Mouse (Mus musculus) ES-E14 (cell line): ENCODE measurements at regions not wholly inside any gene's neighbourhood (a gene's known extent, or its start where the extent isn't known, plus 50 kb on each side); places are given as distances from the start of the nearest gene placed in this dataset.
"Not testable (repeated sequence)": the region's sequence is repeated elsewhere in the genome, so short reads cannot be mapped to it uniquely, and the experiment has no call there.

Source experiments
- DNase-seq: peaks from one replicate; pipeline ENCODE4 v3.0.0-alpha.2; 2013; ENCODE audit warnings: low read depth, low spot score
- H3K27ac ChIP-seq: 2 replicates; pipeline ENCODE4 v1.5.1; 2012; ENCODE audit warnings: low read depth, mild to moderate bottlenecking, low read length, moderate library complexity, mixed read lengths; ENCODE audit not compliant: poor library complexity, insufficient read depth, severe bottlenecking
- H3K36me3 ChIP-seq: 2 replicates; pipeline ENCODE4 v1.6.1; 2012; ENCODE audit warnings: mild to moderate bottlenecking, low read length, moderate library complexity, mixed read lengths; ENCODE audit not compliant: control insufficient read depth, poor library complexity, insufficient read depth, severe bottlenecking
- H3K4me1 ChIP-seq, 2 experiments: fragments of 150-350 bp in 1 of 2; sonication (generic) in 1 of 2; 2 replicates each; pipeline ENCODE4 v1.6.1; 2012; ENCODE audit warnings: low read length in 2 of 2, mild to moderate bottlenecking in 1 of 2, mixed read lengths in 1 of 2; ENCODE audit not compliant: control insufficient read depth in 2 of 2, insufficient read depth in 2 of 2, poor library complexity in 1 of 2
- H3K4me3 ChIP-seq, 2 experiments: fragments of 150-350 bp in 1 of 2; sonication (generic) in 1 of 2; 2 replicates each; pipeline ENCODE4 v1.5.1; 2012; ENCODE audit warnings: low read length in 2 of 2, low read depth in 1 of 2, mild to moderate bottlenecking in 1 of 2, mixed read lengths in 1 of 2; ENCODE audit not compliant: insufficient read depth in 1 of 2, poor library complexity in 1 of 2, severe bottlenecking in 1 of 2
- H3K9ac ChIP-seq: 2 replicates; pipeline ENCODE4 v1.6.1; 2012; ENCODE audit warnings: low read depth, mild to moderate bottlenecking, low read length, mixed read lengths; ENCODE audit not compliant: poor library complexity, insufficient read depth, severe bottlenecking
- H3K9me3 ChIP-seq: fragments of 150-350 bp; sonication (generic); 2 replicates; pipeline ENCODE4 v1.6.1; 2012; ENCODE audit warnings: low read depth, mild to moderate bottlenecking, low read length; ENCODE audit not compliant: control insufficient read depth, insufficient read depth
- CHD2 ChIP-seq: IDR thresholded peaks from 2 replicates; pipeline ENCODE4 v1.6.1; 2014; ENCODE audit warnings: mild to moderate bottlenecking, low read depth, low read length, inconsistent platforms
- HCFC1 ChIP-seq: IDR thresholded peaks from 2 replicates; pipeline ENCODE4 v1.6.1; 2012; ENCODE audit warnings: low read length, inconsistent platforms, borderline replicate concordance; ENCODE audit not compliant: insufficient read depth
- MAFK ChIP-seq: IDR thresholded peaks from 2 replicates; pipeline ENCODE4 v1.6.1; 2014; ENCODE audit warnings: mild to moderate bottlenecking, low read depth, low read length, inconsistent platforms; ENCODE audit not compliant: insufficient read depth
- ZC3H11A ChIP-seq: IDR thresholded peaks from 2 replicates; pipeline ENCODE4 v1.6.1; 2012; ENCODE audit warnings: low read depth, mild to moderate bottlenecking, inconsistent platforms, low read length, borderline replicate concordance
- ZNF384 ChIP-seq: IDR thresholded peaks from 2 replicates; pipeline ENCODE4 v1.6.1; 2012; ENCODE audit warnings: low read depth, low read length, inconsistent platforms
- in situ Hi-C, 2 experiments: fragments of 600-800 bp; cut with MboI; formaldehyde crosslinking; loops; one replicate each; pipeline ENCODE4 v1.15.1; 2025; ENCODE audit warnings: low sequenced_read_pairs in 2 of 2, inconsistent platforms in 1 of 2; ENCODE audit not compliant: unreplicated experiment in 2 of 2

GRCm38 (mm10) chr7:73055891-73056290, 319.4 kb upstream of the Rgma start:
- no peaks in the 10 kb centered on the region; a peak in 1 of 4 replicates for H3K4me1 ChIP-seq
- no peaks in the 10 kb centered on the region for H3K36me3 ChIP-seq
- no peak for TF ChIP-seq MAFK
- no peak for TF ChIP-seq HCFC1
- no peak for TF ChIP-seq ZNF384
- no peak for TF ChIP-seq CHD2
- no peak for TF ChIP-seq ZC3H11A
- no peak overlapping the region for H3K4me3 ChIP-seq
- H3K27ac ChIP-seq = no peak overlapping the region
- no peaks in the 10 kb centered on the region for H3K9me3 ChIP-seq
- in situ Hi-C loops = no loop called here
- no peak overlapping the region for H3K9ac ChIP-seq
- no peak for DNase-seq

- no peak for TF ChIP-seq CHD2
- no peak for TF ChIP-seq MAFK
- no peak for TF ChIP-seq HCFC1
- TF ChIP-seq ZNF384 = no peak
- TF ChIP-seq ZC3H11A = no peak
- Histone ChIP-seq H3K9me3 (no peaks in the 10 kb centered on the region), H3K4me3 (no peak overlapping the region), H3K9ac (no peak overlapping the region), H3K27ac (no peak overlapping the region), H3K4me1 (no peaks in the 10 kb centered on the region; a peak in 2 of 4 replicates), H3K36me3 (no peaks in the 10 kb centered on the region)
- in situ Hi-C loops = no loop called here
- DNase-seq = no peak
Measured at GRCm38 (mm10) chr7:73063556-73063955, 311.8 kb upstream of the Rgma start.

- H3K9me3 ChIP-seq = no peaks in the 10 kb centered on the region
- in situ Hi-C loops = no loop called here
- TF ChIP-seq CHD2 (no peak), HCFC1 (no peak), ZNF384 (no peak), ZC3H11A (no peak), MAFK (no peak)
- no peak overlapping the region for H3K9ac ChIP-seq
- no peak for DNase-seq
- H3K4me1 ChIP-seq = no peaks in the 10 kb centered on the region; a peak in 1 of 4 replicates
- H3K4me3 ChIP-seq = no peak overlapping the region
- H3K27ac ChIP-seq = no peak overlapping the region
- H3K36me3 ChIP-seq = no peaks in the 10 kb centered on the region
Measured at GRCm38 (mm10) chr7:73068534-73068933, 306.8 kb upstream of the Rgma start.

- in situ Hi-C loops = no loop called here
- Histone ChIP-seq H3K4me3 (no peak overlapping the region), H3K9ac (no peak overlapping the region), H3K4me1 (no peaks in the 10 kb centered on the region), H3K9me3 (no peaks in the 10 kb centered on the region), H3K27ac (no peak overlapping the region), H3K36me3 (no peaks in the 10 kb centered on the region)
- TF ChIP-seq ZC3H11A (no peak), ZNF384 (no peak), MAFK (no peak), CHD2 (no peak), HCFC1 (no peak)
- DNase-seq = no peak
Measured at GRCm38 (mm10) chr7:73069352-73069751, 306.0 kb upstream of the Rgma start.

GRCm38 (mm10) chr7:73075391-73075790, 299.9 kb upstream of the Rgma start:
- H3K36me3 ChIP-seq, in situ Hi-C loops, H3K9me3 ChIP-seq, DNase-seq, H3K4me1 ChIP-seq, H3K4me3 ChIP-seq, H3K9ac ChIP-seq, H3K27ac ChIP-seq: not testable (repeated sequence)
